Mouse (Mus musculus) urinary bladder, adult 2 months (tissue): ENCODE measurements at regions not wholly inside any gene's neighbourhood (a gene's known extent, or its start where the extent isn't known, plus 50 kb on each side); places are given as distances from the start of the nearest gene placed in this dataset.

ENCODE experiments used
- DNase-seq: peaks from one replicate; pipeline ENCODE4 v3.0.0; 2022; ENCODE audit warnings: low spot score

GRCm38 (mm10) chr14:76631740-76632139 lies 75.1 kb upstream of the Serp2 start:
- no peak for DNase-seq

- DNase-seq, result no peak
Measured at GRCm38 (mm10) chr14:76631181-76631580, 74.5 kb upstream of the Serp2 start.

GRCm38 (mm10) chr14:76629913-76630478 lies 73.3 kb upstream of the Serp2 start:
- no peak for DNase-seq

- no peak for DNase-seq
Measured at GRCm38 (mm10) chr14:76628182-76628892, 71.6 kb upstream of the Serp2 start.

- DNase-seq, result no peak
Measured at GRCm38 (mm10) chr14:76625589-76626368, 69.1 kb upstream of the Serp2 start.

- no peak for DNase-seq
Measured at GRCm38 (mm10) chr14:76624626-76625378, 68.1 kb upstream of the Serp2 start.

- no peak for DNase-seq
Measured at GRCm38 (mm10) chr14:76623371-76623988, 66.8 kb upstream of the Serp2 start.

GRCm38 (mm10) chr14:76622634-76623291 lies 66.1 kb upstream of the Serp2 start:
- no peak for DNase-seq

- no peak for DNase-seq
Measured at GRCm38 (mm10) chr14:76619038-76619409, 62.3 kb upstream of the Serp2 start.

GRCm38 (mm10) chr14:76618331-76619037 lies 61.8 kb upstream of the Serp2 start:
- DNase-seq, result no peak

- DNase-seq, result no peak
Measured at GRCm38 (mm10) chr14:76617889-76618288, 61.2 kb upstream of the Serp2 start.

GRCm38 (mm10) chr14:76617447-76617846 lies 60.8 kb upstream of the Serp2 start:
- DNase-seq, result no peak

GRCm38 (mm10) chr14:76616367-76616683 lies 59.6 kb upstream of the Serp2 start:
- no peak for DNase-seq

- DNase-seq, result no peak
Measured at GRCm38 (mm10) chr14:76615603-76616366, 59.1 kb upstream of the Serp2 start.

GRCm38 (mm10) chr14:76615182-76615581 lies 58.5 kb upstream of the Serp2 start:
- DNase-seq, result no peak

- no peak for DNase-seq
Measured at GRCm38 (mm10) chr14:76614682-76615081, 58.0 kb upstream of the Serp2 start.

- no peak for DNase-seq
Measured at GRCm38 (mm10) chr14:76613604-76614003, 56.9 kb upstream of the Serp2 start.

GRCm38 (mm10) chr14:76610429-76611378 lies 54.0 kb upstream of the Serp2 start:
- no peak for DNase-seq
